Mouse (Mus musculus) hindbrain, embryonic 15.5 days (tissue): ENCODE data around the gene Vti1a. TPM values are rescaled to one million over a fixed set of nuclear protein-coding genes. Genes with fewer than 3 reads are reported as not detected.

Source experiments
- ATAC-seq: fragments of 200-750 bp; cut with Nextera tagmentation; 2 replicates; pipeline ENCODE4 v1.8.0; 2017; ENCODE audit warnings: low read depth, moderate number of reproducible peaks, moderate TSS enrichment; ENCODE audit not compliant: low FRiP score
- H3K27ac ChIP-seq: fragments of 300-500 bp; sonication (generic); replicated peaks from 2 replicates; pipeline ENCODE4 v1.5.1; 2015; ENCODE audit warnings: mild to moderate bottlenecking, inconsistent platforms
- H3K27me3 ChIP-seq: fragments of 300-500 bp; sonication (generic); 2 replicates; pipeline ENCODE4 v1.6.1; 2015; ENCODE audit warnings: control low read depth, inconsistent platforms
- H3K36me3 ChIP-seq: fragments of 300-500 bp; sonication (generic); 2 replicates; pipeline ENCODE4 v1.6.1; 2015; ENCODE audit warnings: control low read depth, inconsistent platforms
- H3K4me1 ChIP-seq: fragments of 300-500 bp; sonication (generic); replicated peaks from 2 replicates; pipeline ENCODE4 v1.6.1; 2015; ENCODE audit warnings: control low read depth, inconsistent platforms
- H3K4me2 ChIP-seq: fragments of 300-500 bp; sonication (generic); 2 replicates; pipeline ENCODE4 v1.6.1; 2015; ENCODE audit warnings: moderate library complexity, mild to moderate bottlenecking, inconsistent platforms
- H3K4me3 ChIP-seq: fragments of 300-500 bp; sonication (generic); 2 replicates; pipeline ENCODE4 v1.5.1; 2015; ENCODE audit warnings: mild to moderate bottlenecking, inconsistent platforms
- H3K9ac ChIP-seq: fragments of 300-500 bp; sonication (generic); 2 replicates; pipeline ENCODE4 v1.6.1; 2015; ENCODE audit warnings: inconsistent platforms
- H3K9me3 ChIP-seq: fragments of 300-500 bp; sonication (generic); 2 replicates; pipeline ENCODE4 v1.6.1; 2016; ENCODE audit warnings: control low read depth, inconsistent platforms
- WGBS: fragments of 180-500 bp; shearing (Covaris S2); methylation state at CpG from one replicate; pipeline ENCODE4 v1.1.7; 2015; 5-methylcytosine and 5-hydroxymethylcytosine counted together
- polyA plus RNA-seq: library from polyadenylated mRNA; unstranded; fragments of >200 nt; fragmentation: Nextera tagmentation; extraction: Ambion mirVana; gene quantifications from 2 replicates; pipeline ENCODE4 v1.2.1, GENCODE M21; 2015

The Vti1a gene
- polyA plus RNA-seq, 1 experiment from 2014 or later = 35.6 TPM

DNA sequence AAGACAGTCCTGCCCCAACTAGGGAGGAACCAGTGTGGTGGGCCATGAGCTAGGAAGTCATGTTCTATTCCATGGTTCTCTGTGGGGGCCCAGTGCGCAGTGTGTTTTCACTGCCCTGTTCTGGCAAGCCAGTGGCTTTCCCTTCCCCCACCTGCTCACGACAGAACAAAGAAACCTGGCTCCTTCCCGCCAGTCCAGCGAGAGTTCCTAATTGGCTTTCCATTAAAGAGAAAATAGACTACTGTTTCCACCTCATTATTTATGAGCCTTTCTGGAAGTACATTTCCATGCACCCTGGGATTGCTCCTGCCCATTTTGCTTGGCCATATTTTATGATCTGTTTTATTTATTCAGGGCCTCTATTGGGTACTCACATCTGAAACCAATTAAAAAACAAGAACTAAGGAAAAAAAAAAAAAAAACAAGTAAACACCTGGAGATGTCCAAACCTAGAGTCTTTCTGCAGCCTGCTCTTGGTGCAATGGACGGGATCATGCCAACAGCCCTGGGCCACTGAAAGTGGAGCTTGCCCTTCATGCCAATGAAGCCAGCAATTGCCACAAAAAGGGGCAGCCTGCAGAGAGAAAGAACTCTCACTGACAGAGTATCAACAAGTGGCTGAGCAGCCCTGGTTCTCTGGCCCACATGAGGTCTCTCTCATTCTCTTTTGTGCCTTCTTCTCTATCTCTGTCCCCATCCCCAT, 346.6 kb downstream of the Vti1a start:
- no peak overlapping the region for H3K4me2 ChIP-seq
- no peak overlapping the region for H3K9ac ChIP-seq
- no peaks in the 10 kb centered on the region for H3K27me3 ChIP-seq
- H3K9me3 ChIP-seq = no peaks in the 10 kb centered on the region
- peak; percentile 59; the same call in 1 of the 2 replicates for ATAC-seq
- no peaks in the 10 kb centered on the region for H3K4me1 ChIP-seq
- H3K36me3 ChIP-seq = no peaks in the 10 kb centered on the region
- no peak overlapping the region for H3K4me3 ChIP-seq
- WGBS = 36% methylated on average over 5 of the region's 5 CpGs
- H3K27ac ChIP-seq = no peak overlapping the region

DNA sequence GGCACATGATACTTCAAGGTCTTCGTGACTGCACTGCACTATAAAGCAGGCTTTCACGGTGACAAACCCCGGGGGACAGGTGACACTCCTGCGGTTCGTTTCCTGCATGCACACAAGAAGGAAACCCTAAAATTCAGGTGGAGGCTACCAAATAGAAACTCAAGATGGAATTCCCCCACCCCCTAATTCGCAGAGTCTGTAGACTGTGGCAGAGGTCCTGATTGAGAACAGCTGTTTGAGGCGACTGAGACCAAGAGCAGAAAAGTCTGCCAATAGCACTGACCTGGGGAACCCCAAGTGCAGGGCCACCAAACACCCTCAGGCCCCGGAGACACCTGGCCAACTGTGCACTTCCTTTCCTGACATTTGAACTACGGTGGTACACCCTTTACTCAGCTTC, 351.7 kb downstream of the Vti1a start:
- Histone ChIP-seq H3K4me1 (no peaks in the 10 kb centered on the region), H3K9me3 (no peaks in the 10 kb centered on the region), H3K36me3 (no peaks in the 10 kb centered on the region), H3K9ac (no peak overlapping the region), H3K4me3 (no peak overlapping the region), H3K27ac (no peak overlapping the region), H3K4me2 (no peak overlapping the region), H3K27me3 (no peaks in the 10 kb centered on the region)
- ATAC-seq = no peak
- 87% methylated on average over 9 of the region's 9 CpGs for WGBS

DNA sequence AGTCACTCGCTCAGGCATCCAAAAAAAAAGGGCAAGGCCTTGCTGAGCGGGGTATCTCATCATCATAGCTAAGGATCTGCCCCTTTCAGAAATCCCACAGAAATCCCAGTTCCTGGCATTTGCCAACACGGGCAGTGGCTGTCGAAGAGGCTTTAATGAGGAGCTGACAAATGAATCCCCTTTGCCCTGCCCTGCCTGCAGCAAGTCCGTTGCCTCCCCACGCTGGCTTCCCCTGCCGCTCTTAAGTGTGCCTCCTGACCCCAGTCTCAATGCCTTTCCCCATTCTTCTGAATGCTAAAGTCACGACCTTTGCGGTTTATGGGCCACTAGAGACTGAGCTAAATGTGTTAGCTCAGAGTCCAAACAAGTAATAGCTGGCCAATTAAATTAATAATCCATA, 352.8 kb downstream of the Vti1a start:
- Histone ChIP-seq H3K36me3 (no peaks in the 10 kb centered on the region), H3K4me3 (no peak overlapping the region), H3K27ac (no peak overlapping the region), H3K9me3 (no peaks in the 10 kb centered on the region), H3K4me2 (no peak overlapping the region), H3K27me3 (no peaks in the 10 kb centered on the region), H3K9ac (no peak overlapping the region), H3K4me1 (no peaks in the 10 kb centered on the region)
- no peak for ATAC-seq
- WGBS = 36% methylated on average over 9 of the region's 9 CpGs

Other genes starting within 250 kb of the Vti1a start
- gene Gpam, start 189.1 kb upstream of the Vti1a start, polyA plus RNA-seq = 22.6 and 23.6 TPM in 2 replicates
- gene Tectb, start 135.6 kb upstream of the Vti1a start, polyA plus RNA-seq = 0.06 TPM in 1 of 2 replicates, not detected in the other
- gene Gucy2g, start 75.1 kb upstream of the Vti1a start, polyA plus RNA-seq = 0.12 TPM in 1 of 2 replicates, not detected in the other
- gene Acsl5, start 64.4 kb upstream of the Vti1a start, polyA plus RNA-seq = 18.7 and 20.2 TPM in 2 replicates
- 67.4 and 71.1 TPM in 2 replicates for gene Zdhhc6, start 263 bp upstream of the Vti1a start, polyA plus RNA-seq